10 mouse cellular contexts compared by ENCODE assay signal in genomic region chr1:131085957-131086739, GRCm38 (mm10). TPM values are rescaled to one million over a fixed set of nuclear protein-coding genes. Genes with fewer than 3 reads are reported as not detected.
DNase-seq lines count a peak whose midpoint lies in the region; ATAC-seq and TF ChIP-seq lines count a peak whose summit lies in the region.
"Had no signal": no experiment of that assay in that cellular context is flagged by ENCODE, and none has a peak within 500 bp of the region (broad histone marks: within the 10 kb centered on the region; RNA-seq: fewer than 3 reads in every experiment).

No protein-coding gene starts in this region.

- no peaks in the 10 kb centered on the region for H3K36me3 ChIP-seq in forebrain, embryonic 11.5 days (ENCODE audit: control insufficient read depth, insufficient read depth, low read length)
- H3K36me3 ChIP-seq in hindbrain, embryonic 15.5 days: no peaks in the 10 kb centered on the region
- no peaks in the 10 kb centered on the region for H3K36me3 ChIP-seq in neural tube, embryonic 12.5 days

- H3K27ac ChIP-seq in layer of hippocampus, adult 2 months: peak overlapping the region; percentile 81
- peak overlapping the region; percentile 66 for H3K27ac ChIP-seq in forebrain, embryonic 11.5 days (ENCODE audit: low read depth, low read length)
- H3K27ac ChIP-seq in hindbrain, embryonic 15.5 days (replicated peaks): peak overlapping the region; percentile 68
- peak overlapping the region; percentile 18; the same call in 1 of the 2 replicates for H3K27ac ChIP-seq in neural tube, embryonic 12.5 days

- H3K27me3 ChIP-seq in forebrain, embryonic 11.5 days (ENCODE audit: control insufficient read depth, insufficient read depth, low read length): no peaks in the 10 kb centered on the region
- H3K27me3 ChIP-seq in hindbrain, embryonic 15.5 days: no peaks in the 10 kb centered on the region
- H3K27me3 ChIP-seq in neural tube, embryonic 12.5 days (replicated peaks): no peaks in the 10 kb centered on the region

- DNase-seq in layer of hippocampus, adult 2 months (ENCODE audit: low spot score in 2 of 2): no peak
- no peak for DNase-seq in layer of hippocampus, adult 18-20 months (ENCODE audit: low spot score in 2 of 2)
- DNase-seq in forebrain, embryonic 11.5 days (ENCODE audit: low spot score): no peak
- no peak for DNase-seq in cerebellum, postnatal 14 days
- DNase-seq in gastrocnemius, postnatal 4 days (ENCODE audit: low spot score in 2 of 2): no peak
- DNase-seq: cerebellum, adult 9-11 months; kidney, adult 11 months; right cerebral cortex, adult 18-20 months had no signal

- H3K9me3 ChIP-seq in forebrain, embryonic 11.5 days (ENCODE audit: control insufficient read depth, low read length): no peaks in the 10 kb centered on the region
- no peaks in the 10 kb centered on the region for H3K9me3 ChIP-seq in hindbrain, embryonic 15.5 days
- no peaks in the 10 kb centered on the region for H3K9me3 ChIP-seq in neural tube, embryonic 12.5 days

- H3K4me2 ChIP-seq in forebrain, embryonic 11.5 days (ENCODE audit: low read depth, low read length, severe bottlenecking): no peak overlapping the region
- no peak overlapping the region for H3K4me2 ChIP-seq in hindbrain, embryonic 15.5 days
- H3K4me2 ChIP-seq in neural tube, embryonic 12.5 days (replicated peaks): peak overlapping the region; percentile 33

- H3K4me3 ChIP-seq in layer of hippocampus, adult 2 months: no peak overlapping the region
- H3K4me3 ChIP-seq in forebrain, embryonic 11.5 days (ENCODE audit: low read depth, low read length): no peak overlapping the region
- no peak overlapping the region for H3K4me3 ChIP-seq in hindbrain, embryonic 15.5 days
- no peak overlapping the region for H3K4me3 ChIP-seq in neural tube, embryonic 12.5 days

- TF ChIP-seq CTCF in layer of hippocampus, adult 2 months (conservative IDR thresholded peaks at IDR 0.05): no peak

- WGBS in forebrain, embryonic 11.5 days: 14% methylated on average over 4 of the region's 4 CpGs
- WGBS in hindbrain, embryonic 15.5 days: 8% methylated on average over 4 of the region's 4 CpGs
- 19% methylated on average over 4 of the region's 4 CpGs for WGBS in neural tube, embryonic 12.5 days

- no peak overlapping the region for H3K9ac ChIP-seq in forebrain, embryonic 11.5 days (ENCODE audit: low read length)
- no peak overlapping the region for H3K9ac ChIP-seq in hindbrain, embryonic 15.5 days
- no peak overlapping the region for H3K9ac ChIP-seq in neural tube, embryonic 12.5 days

- ATAC-seq in forebrain, embryonic 11.5 days (replicated peaks; ENCODE audit: low FRiP score): no peak
- ATAC-seq in hindbrain, embryonic 15.5 days (ENCODE audit: low FRiP score, low read depth): peak; percentile 45; the same call in 1 of the 2 replicates
- ATAC-seq in neural tube, embryonic 12.5 days (ENCODE audit: low FRiP score, low read depth): peak; percentile 32

- peaks cover 33% of the 10 kb centered on the region for H3K4me1 ChIP-seq in forebrain, embryonic 11.5 days (replicated peaks; ENCODE audit: control insufficient read depth, insufficient read depth, low read length)
- H3K4me1 ChIP-seq in hindbrain, embryonic 15.5 days (replicated peaks): peaks cover 72% of the 10 kb centered on the region
- H3K4me1 ChIP-seq in neural tube, embryonic 12.5 days: peaks cover 66% of the 10 kb centered on the region

RNA-seq across cellular contexts. Expression of gene Mapkapk2, which starts 11.5 kb away (rescaled TPM):
- total RNA-seq in layer of hippocampus, adult 2 months (2021): 10 to 100 TPM; 28.4 to 29.4 TPM
- 10 to 100 TPM; 32.2 to 33.8 TPM for total RNA-seq in layer of hippocampus, adult 18-20 months (2021)
- 52.3 and 57.8 TPM in 2 replicates for polyA plus RNA-seq in forebrain, embryonic 11.5 days (2014; fragmentation: Nextera tagmentation; extraction: Ambion mirVana)
- 20.0 and 22.1 TPM in 2 replicates for polyA plus RNA-seq in hindbrain, embryonic 15.5 days (2015; fragmentation: Nextera tagmentation; extraction: Ambion mirVana)
- polyA plus RNA-seq in neural tube, embryonic 12.5 days (2016; fragmentation: Nextera tagmentation; extraction: Ambion mirVana): 44.2 and 46.8 TPM in 2 replicates
- total RNA-seq in gastrocnemius, postnatal 4 days (2021): 100 to 1,000 TPM; 159 to 163 TPM

RNA-seq across cellular contexts. Expression of gene Dyrk3, which starts 52.0 kb away (rescaled TPM):
- total RNA-seq in layer of hippocampus, adult 2 months (2021): 10 to 100 TPM; 19.2 to 21.7 TPM
- total RNA-seq in layer of hippocampus, adult 18-20 months (2021): 10 to 100 TPM; 17.4 to 20.2 TPM
- polyA plus RNA-seq in forebrain, embryonic 11.5 days (2014; fragmentation: Nextera tagmentation; extraction: Ambion mirVana): 17.1 and 20.8 TPM in 2 replicates
- 13.8 and 15.9 TPM in 2 replicates for polyA plus RNA-seq in hindbrain, embryonic 15.5 days (2015; fragmentation: Nextera tagmentation; extraction: Ambion mirVana)
- 12.4 and 14.8 TPM in 2 replicates for polyA plus RNA-seq in neural tube, embryonic 12.5 days (2016; fragmentation: Nextera tagmentation; extraction: Ambion mirVana)
- total RNA-seq in gastrocnemius, postnatal 4 days (2021): under 1 TPM; 0.17 to 0.29 TPM

Comparison
In these comparisons a context has a peak if more than half of its experiments do, and no peak if none do; other contexts are left out.
1. H3K27ac ChIP-seq: peak in every context shown above with its lines; median percentile 81 in layer of hippocampus, adult 2 months; 68 in hindbrain, embryonic 15.5 days; 66 in forebrain, embryonic 11.5 days; 18 in neural tube, embryonic 12.5 days.
2. RNA of gene Mapkapk2, which starts 11.5 kb away (total RNA-seq): 159 to 163 TPM in gastrocnemius, postnatal 4 days; 32.2 to 33.8 TPM in layer of hippocampus, adult 18-20 months and 28.4 to 29.4 TPM in layer of hippocampus, adult 2 months; every median in the first group is over 4 times any median in the second.
3. RNA of gene Dyrk3, which starts 52.0 kb away (total RNA-seq): 19.2 to 21.7 TPM in layer of hippocampus, adult 2 months and 17.4 to 20.2 TPM in layer of hippocampus, adult 18-20 months; 0.17 to 0.29 TPM in gastrocnemius, postnatal 4 days; every median in the first group is over 10 times any median in the second.